Mouse (Mus musculus): ENCODE results near the gene Htr3b. TPM values are rescaled to one million over a fixed set of nuclear protein-coding genes. Genes with fewer than 3 reads are reported as not detected.

The Htr3b gene
- polyA plus RNA-seq, 1 experiment from 2014 or later, result 0.22 TPM

DNA sequence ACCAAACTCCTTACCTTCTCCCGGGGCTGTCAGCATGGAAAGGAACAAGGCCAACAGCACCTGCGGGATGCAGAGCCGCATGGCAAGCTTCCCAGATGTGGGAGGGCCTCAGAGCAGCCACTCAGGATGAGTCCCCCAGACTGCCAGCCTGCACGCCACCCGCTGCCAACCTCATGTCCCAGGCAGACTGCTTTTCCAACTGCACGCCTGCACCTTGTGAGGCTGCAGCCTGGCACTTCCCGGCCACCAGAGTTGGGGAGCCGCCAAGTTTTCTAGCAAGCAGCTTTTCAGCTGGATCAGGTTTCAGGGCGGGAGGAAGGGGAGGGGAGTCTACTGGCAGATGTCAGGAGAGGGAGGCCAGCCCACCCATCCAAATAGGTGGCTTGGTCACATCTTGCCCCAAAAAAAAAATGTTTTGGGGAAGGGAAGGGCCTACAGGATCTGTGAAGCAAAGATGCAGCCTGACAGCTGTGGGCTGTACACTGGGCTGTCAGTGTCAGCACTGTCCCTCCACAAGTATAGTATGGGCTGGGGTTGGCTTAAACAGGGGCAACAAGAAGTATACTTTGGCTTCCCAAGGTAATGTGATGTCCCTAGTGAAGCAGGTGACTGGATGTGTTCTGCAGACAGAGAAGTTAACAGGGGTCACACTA is 53.8 kb downstream of the Htr3b start, which contains the start of gene Htr3a:
Gene Htr3a (minus strand): TSS at position 215 of the 653 bp plus-strand sequence.
- Histone ChIP-seq H3K9me3 (replicated peaks) (no peaks in the 10 kb centered on the region), H3K4me2 (replicated peaks) (peak within 1 kb of the TSS; percentile 24; the same call in 1 of the 2 replicates), H3K9ac (no peak within 1 kb of the TSS), H3K27ac (0 out of 2 replicates have a peak within 1 kb of the TSS, but pooled peaks have one; percentile 12), H3K4me3 (no peak within 1 kb of the TSS), H3K27me3 (no peaks in the 10 kb centered on the region), H3K4me1 (peaks cover 4% of the 10 kb centered on the region), H3K36me3 (no peaks in the 10 kb centered on the region)
- 3% methylated on average over 9 of the region's 9 CpGs for WGBS
- ATAC-seq (ENCODE audit: low FRiP score), result no peak

DNA sequence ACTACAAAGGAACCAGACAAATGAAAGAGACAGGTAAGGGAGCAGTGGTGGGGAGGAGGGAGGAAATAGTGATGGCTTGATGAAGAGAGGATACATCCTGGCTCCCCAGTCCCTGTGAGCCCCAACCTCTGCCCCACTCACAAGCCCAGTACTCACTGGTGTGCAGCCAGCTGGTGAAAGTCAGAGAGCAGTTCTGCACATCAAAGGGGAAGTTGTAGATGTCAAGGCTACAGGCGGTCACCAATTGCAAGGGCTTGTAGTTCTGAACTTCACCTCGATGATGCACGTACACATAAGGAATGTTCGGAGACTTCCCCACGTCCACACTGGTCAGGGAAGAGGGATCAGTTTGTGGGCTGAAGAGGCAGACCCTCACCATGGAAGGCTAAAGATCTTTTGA is 60.4 kb downstream of the Htr3b start:
- no peak for ATAC-seq (ENCODE audit: low FRiP score)
- Histone ChIP-seq H3K4me3 (no peak overlapping the region), H3K4me2 (replicated peaks) (no peak overlapping the region), H3K4me1 (peaks cover 3% of the 10 kb centered on the region), H3K9ac (no peak overlapping the region), H3K27me3 (peaks cover 4% of the 10 kb centered on the region), H3K27ac (no peak overlapping the region), H3K36me3 (no peaks in the 10 kb centered on the region), H3K9me3 (replicated peaks) (no peaks in the 10 kb centered on the region)
- WGBS, result 85% methylated on average over 5 of the region's 5 CpGs

DNA sequence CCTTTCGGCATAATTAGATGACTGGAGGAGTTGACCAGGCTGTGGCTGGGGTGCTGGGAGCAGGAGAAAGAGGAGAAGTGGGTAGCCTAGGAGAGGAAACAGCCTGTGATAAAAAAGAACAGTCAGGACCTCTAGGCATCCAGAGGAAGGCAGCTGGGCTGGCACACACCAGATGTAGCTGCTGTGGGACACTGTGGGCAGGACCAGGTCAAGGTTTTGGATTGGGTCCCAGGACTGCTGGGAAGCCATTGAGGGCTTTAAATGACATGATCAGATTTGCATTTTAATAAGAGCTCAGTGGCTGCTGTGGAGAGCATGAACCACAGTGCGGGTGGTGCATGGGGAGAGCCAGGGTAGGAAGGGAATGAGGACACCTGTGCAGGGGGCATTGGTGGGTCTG is 61.0 kb downstream of the Htr3b start:
- peaks cover 4% of the 10 kb centered on the region for H3K27me3 ChIP-seq
- H3K4me2 ChIP-seq (replicated peaks), result no peak overlapping the region
- 65% methylated on average over 2 of the region's 2 CpGs for WGBS
- no peaks in the 10 kb centered on the region for H3K9me3 ChIP-seq (replicated peaks)
- no peak overlapping the region for H3K4me3 ChIP-seq
- peaks cover 3% of the 10 kb centered on the region for H3K4me1 ChIP-seq
- ATAC-seq (ENCODE audit: low FRiP score), result no peak
- no peaks in the 10 kb centered on the region for H3K36me3 ChIP-seq
- H3K9ac ChIP-seq, result no peak overlapping the region
- no peak overlapping the region for H3K27ac ChIP-seq

DNA sequence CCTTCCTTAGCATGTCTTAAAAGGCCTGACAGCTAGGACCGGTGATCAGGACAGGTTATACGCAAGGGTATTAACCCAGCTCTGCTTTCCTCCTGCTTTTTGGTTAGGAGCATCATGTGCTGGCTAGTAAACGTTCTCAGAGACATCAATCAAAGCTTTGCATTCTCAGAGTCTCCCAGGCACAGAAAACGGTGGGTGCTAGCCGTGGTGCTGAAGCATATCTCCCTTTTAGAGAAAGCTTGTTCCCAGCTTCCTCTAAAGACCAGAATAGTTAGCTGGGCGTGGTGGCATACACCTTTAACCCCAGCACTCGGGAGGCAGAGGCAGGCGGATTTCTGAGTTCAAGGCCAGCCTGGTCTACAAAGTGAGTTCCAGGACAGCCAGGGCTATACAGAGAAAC is 66.2 kb downstream of the Htr3b start:
- Histone ChIP-seq H3K27me3 (peaks cover 6% of the 10 kb centered on the region; the same call in 1 of the 2 replicates), H3K4me3 (no peak overlapping the region), H3K9ac (no peak overlapping the region), H3K9me3 (replicated peaks) (no peaks in the 10 kb centered on the region), H3K4me1 (peaks cover 23% of the 10 kb centered on the region), H3K36me3 (no peaks in the 10 kb centered on the region), H3K4me2 (replicated peaks) (no peak overlapping the region), H3K27ac (no peak overlapping the region)
- WGBS, result 37% methylated on average over 8 of the region's 8 CpGs
- ATAC-seq (ENCODE audit: low FRiP score), result no peak

GRCm38 (mm10) chr9:48895819-48896536 is 68.8 kb downstream of the Htr3b start:
- ATAC-seq (ENCODE audit: low FRiP score), result peak; percentile 83
- WGBS, result 19% methylated on average over 18 of the region's 18 CpGs
- H3K27ac ChIP-seq, result peak overlapping the region; percentile 79
- H3K4me1 ChIP-seq, result peaks cover 23% of the 10 kb centered on the region
- H3K9me3 ChIP-seq (replicated peaks), result no peaks in the 10 kb centered on the region
- H3K36me3 ChIP-seq, result no peaks in the 10 kb centered on the region
- H3K4me3 ChIP-seq, result peak overlapping the region; percentile 15; the same call in 1 of the 2 replicates
- H3K9ac ChIP-seq, result no peak overlapping the region
- peak overlapping the region; percentile 48 for H3K4me2 ChIP-seq (replicated peaks)
- peaks cover 8% of the 10 kb centered on the region for H3K27me3 ChIP-seq

GRCm38 (mm10) chr9:48894755-48895154 is 70.0 kb downstream of the Htr3b start:
- peaks cover 7% of the 10 kb centered on the region for H3K27me3 ChIP-seq
- no peak overlapping the region for H3K4me3 ChIP-seq
- peaks cover 23% of the 10 kb centered on the region for H3K4me1 ChIP-seq
- no peaks in the 10 kb centered on the region for H3K36me3 ChIP-seq
- no peak overlapping the region for H3K4me2 ChIP-seq (replicated peaks)
- no peak overlapping the region for H3K27ac ChIP-seq
- H3K9ac ChIP-seq, result no peak overlapping the region
- H3K9me3 ChIP-seq (replicated peaks), result no peaks in the 10 kb centered on the region
- no peak for ATAC-seq (ENCODE audit: low FRiP score)
- 69% methylated on average over 6 of the region's 6 CpGs for WGBS

DNA sequence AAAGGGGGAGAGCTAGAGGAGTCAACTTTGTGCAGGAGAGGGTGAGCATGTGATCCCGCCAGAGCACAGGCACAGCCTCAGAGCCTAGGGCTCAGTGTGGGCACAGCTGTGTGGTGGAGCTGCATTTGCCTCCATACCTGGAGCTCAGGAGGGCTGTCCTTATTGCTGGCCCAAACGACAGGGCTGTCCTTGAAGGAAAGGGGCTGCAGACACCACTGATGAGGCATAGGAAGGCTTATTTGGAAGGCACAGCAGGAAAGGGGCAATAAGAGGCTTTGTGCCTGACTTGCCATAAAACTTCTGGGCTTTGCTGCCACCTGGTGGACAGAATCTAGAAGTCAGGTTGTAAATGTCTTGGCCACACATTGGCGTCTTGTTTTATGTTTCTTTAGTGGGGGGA is 70.8 kb downstream of the Htr3b start:
- no peak overlapping the region for H3K4me2 ChIP-seq (replicated peaks)
- no peaks in the 10 kb centered on the region for H3K36me3 ChIP-seq
- H3K27me3 ChIP-seq, result peaks cover 7% of the 10 kb centered on the region
- ATAC-seq (ENCODE audit: low FRiP score), result 0 out of 2 replicates have a peak, but pooled peaks have one; percentile 35
- H3K4me3 ChIP-seq, result no peak overlapping the region
- H3K4me1 ChIP-seq, result peaks cover 23% of the 10 kb centered on the region
- no peak overlapping the region for H3K9ac ChIP-seq
- no peak overlapping the region for H3K27ac ChIP-seq
- 31% methylated on average over 3 of the region's 3 CpGs for WGBS
- H3K9me3 ChIP-seq (replicated peaks), result no peaks in the 10 kb centered on the region

GRCm38 (mm10) chr9:48889093-48889492 is 75.7 kb downstream of the Htr3b start:
- Histone ChIP-seq H3K4me2 (replicated peaks) (no peak overlapping the region), H3K27me3 (peaks cover 4% of the 10 kb centered on the region; the same call in 1 of the 2 replicates), H3K4me3 (no peak overlapping the region), H3K9me3 (replicated peaks) (no peaks in the 10 kb centered on the region), H3K27ac (no peak overlapping the region), H3K4me1 (peaks cover 3% of the 10 kb centered on the region; the same call in 1 of the 2 replicates), H3K36me3 (no peaks in the 10 kb centered on the region), H3K9ac (no peak overlapping the region)
- 79% methylated on average over 7 of the region's 7 CpGs for WGBS
- ATAC-seq (ENCODE audit: low FRiP score), result no peak

Other genes starting within 250 kb of the Htr3b start
- 6.8 and 6.9 TPM in 2 replicates for gene Zbtb16, start 128.8 kb downstream of the Htr3b start, polyA plus RNA-seq (2016; fragmentation: Nextera tagmentation; extraction: Ambion mirVana)
- 2.3 and 2.4 TPM in 2 replicates for gene Htr3a, start 53.9 kb downstream of the Htr3b start, polyA plus RNA-seq (2016; fragmentation: Nextera tagmentation; extraction: Ambion mirVana)
- gene Usp28, start 20.4 kb upstream of the Htr3b start, polyA plus RNA-seq (2016; fragmentation: Nextera tagmentation; extraction: Ambion mirVana), result 45.0 and 47.3 TPM in 2 replicates
- gene Zw10, start 90.6 kb upstream of the Htr3b start, polyA plus RNA-seq (2016; fragmentation: Nextera tagmentation; extraction: Ambion mirVana), result 40.4 and 43.1 TPM in 2 replicates
- gene Tmprss5, start 116.3 kb upstream of the Htr3b start, polyA plus RNA-seq (2016; fragmentation: Nextera tagmentation; extraction: Ambion mirVana), result 1.5 and 2.9 TPM in 2 replicates

All from hindbrain, embryonic 12.5 days (tissue).